Mouse (Mus musculus) megakaryocyte, embryonic 14.5 days (primary cell): ENCODE results near the gene Aldh1l1.

Source experiments
- FLI1 ChIP-seq: IDR thresholded peaks from 2 replicates; pipeline ENCODE4 v1.6.1; 2012; ENCODE audit warnings: low read length, inconsistent platforms, mixed read lengths
- GATA1 ChIP-seq: IDR thresholded peaks from 3 replicates; pipeline ENCODE4 v1.6.1; 2012; ENCODE audit warnings: mixed read lengths, low read length, inconsistent platforms, borderline replicate concordance

GRCm38 (mm10) chr6:90541367-90541772 lies 55.1 kb downstream of the Aldh1l1 start:
- no peak for TF ChIP-seq GATA1
- no peak for TF ChIP-seq FLI1
